Mouse (Mus musculus): ENCODE measurements at regions not wholly inside any gene's neighbourhood (a gene's known extent, or its start where the extent isn't known, plus 50 kb on each side); places are given as distances from the start of the nearest gene placed in this dataset.

DNA sequence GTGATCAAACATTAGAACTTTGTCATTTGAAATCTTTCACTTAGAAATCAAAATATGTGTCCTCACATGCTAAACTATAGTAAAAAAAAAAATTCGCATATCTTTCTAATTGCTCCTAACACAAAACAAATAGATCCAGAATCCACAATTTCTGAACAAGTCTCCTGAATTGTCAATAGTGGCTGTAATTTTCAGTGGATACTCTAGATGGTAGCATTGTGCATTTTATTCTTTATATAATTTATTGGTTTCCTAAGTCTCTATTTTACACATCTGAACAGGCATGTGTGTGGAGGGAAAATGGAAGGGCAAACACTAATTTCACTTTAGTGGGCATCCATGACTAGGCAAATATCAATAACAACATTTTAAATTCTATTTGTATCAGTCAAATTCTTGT, 63.7 kb upstream of the Tnmd start:
- peak; percentile 1 for DNase-seq (ENCODE audit: low spot score)

DNA sequence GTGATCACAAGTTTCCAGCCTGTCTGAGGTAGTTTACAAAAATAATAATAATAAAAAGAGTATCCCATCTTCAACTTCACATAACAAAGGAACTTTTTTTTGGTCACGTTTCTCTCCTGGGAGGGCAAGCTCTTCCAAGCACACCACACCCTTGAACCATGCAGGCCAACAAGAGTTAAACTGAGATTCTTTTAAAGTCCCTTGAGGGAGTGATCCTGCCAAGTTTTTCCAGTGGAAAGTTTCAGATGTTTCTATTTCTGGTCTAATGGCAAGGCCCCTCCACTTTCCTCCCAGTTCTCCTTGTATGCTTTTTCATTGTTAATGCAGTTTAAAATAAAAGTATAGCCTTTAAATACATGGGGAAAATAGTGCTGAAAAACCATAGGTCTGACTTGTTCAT, 65.2 kb upstream of the Pcdh19 start:
- no peak for DNase-seq (ENCODE audit: low spot score)

- DNase-seq (ENCODE audit: low spot score), result no peak
These were observed 63.4 kb upstream of the Pcdh19 start for GRCm38 (mm10) chrX:133752232-133752631.

- DNase-seq (ENCODE audit: low spot score), result no peak
These were observed 54.7 kb upstream of the Pcdh19 start for GRCm38 (mm10) chrX:133743446-133743845.

DNA sequence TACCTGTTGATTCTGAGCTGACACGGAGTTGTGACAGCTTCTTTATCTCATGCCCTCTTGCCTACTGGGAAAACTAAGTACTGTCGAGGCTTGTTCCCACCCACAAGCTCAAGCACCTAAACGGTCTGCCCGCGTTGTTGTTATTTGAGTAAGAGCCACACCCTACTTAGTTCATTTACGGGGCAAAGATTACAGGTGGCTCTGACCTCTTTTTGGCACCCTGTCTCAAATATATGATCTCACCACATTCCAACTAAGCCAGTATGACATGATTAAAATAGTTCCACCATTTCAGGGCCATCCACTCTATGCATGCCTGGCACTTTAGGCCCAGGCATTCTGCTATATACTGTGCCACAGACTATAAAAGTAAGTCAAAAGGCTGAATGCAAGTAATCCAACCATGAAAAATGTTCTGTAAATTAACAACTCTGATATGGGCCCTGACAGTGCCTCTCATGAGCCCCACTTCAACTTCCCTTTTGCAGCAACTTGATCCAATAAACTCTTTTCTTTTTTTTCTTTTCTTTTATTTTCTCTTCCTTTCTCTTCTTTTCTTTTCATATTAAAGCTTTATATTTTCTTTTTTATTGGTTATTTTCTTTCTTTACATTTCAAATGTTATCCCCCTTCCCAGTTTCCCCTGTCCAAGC, 50.3 kb upstream of the Pcdh19 start:
- DNase-seq (ENCODE audit: low spot score), result no peak
